Mouse (Mus musculus) fat pad, adult 2 months (tissue): ENCODE results near the gene Sem1.
A peak's percentile ranks its signal among the peaks of the same experiment; 100 is the strongest.
"Not testable (repeated sequence)": the region's sequence is repeated elsewhere in the genome, so short reads cannot be mapped to it uniquely, and the experiment has no call there.

Source experiments
- DNase-seq: peaks from one replicate; pipeline ENCODE4 v3.0.0-alpha.2; 2011; ENCODE audit warnings: low read depth, low spot score; ENCODE audit errors: extremely low read depth

The Sem1 gene

GRCm38 (mm10) chr6:6578304-6579149 is at the start of gene Sem1:
Sem1 (minus strand) TSS chr6:6578663.
- peak; percentile 46 for DNase-seq

- DNase-seq = no peak
These were observed 44.6 kb upstream of the Sem1 start for GRCm38 (mm10) chr6:6622846-6623749.

GRCm38 (mm10) chr6:6603561-6604544 is 25.4 kb upstream of the Sem1 start:
- DNase-seq = no peak

GRCm38 (mm10) chr6:6586313-6586712 is 7.8 kb upstream of the Sem1 start:
- DNase-seq = peak; percentile 46

- no peak for DNase-seq
These were observed 3.4 kb upstream of the Sem1 start for GRCm38 (mm10) chr6:6581849-6582248.

- DNase-seq = no peak
These were observed 650 bp downstream of the Sem1 start for GRCm38 (mm10) chr6:6577741-6578284.

GRCm38 (mm10) chr6:6577291-6577690 is 1.2 kb downstream of the Sem1 start:
- DNase-seq = no peak

- no peak for DNase-seq
These were observed 2.7 kb downstream of the Sem1 start for GRCm38 (mm10) chr6:6575796-6576195.

- no peak for DNase-seq
These were observed 10.0 kb downstream of the Sem1 start for GRCm38 (mm10) chr6:6568436-6568835.

- DNase-seq = no peak
These were observed 14.8 kb downstream of the Sem1 start for GRCm38 (mm10) chr6:6563691-6564090.

GRCm38 (mm10) chr6:6562716-6563115 is 15.7 kb downstream of the Sem1 start:
- DNase-seq = no peak

GRCm38 (mm10) chr6:6557647-6558046 is 20.8 kb downstream of the Sem1 start:
- DNase-seq = no peak

GRCm38 (mm10) chr6:6552006-6552405 is 26.5 kb downstream of the Sem1 start:
- DNase-seq = no peak

- no peak for DNase-seq
These were observed 30.5 kb downstream of the Sem1 start for GRCm38 (mm10) chr6:6547997-6548396.

GRCm38 (mm10) chr6:6544255-6544645 is 34.2 kb downstream of the Sem1 start:
- no peak for DNase-seq

- no peak for DNase-seq
These were observed 34.7 kb downstream of the Sem1 start for GRCm38 (mm10) chr6:6543606-6544254.

- DNase-seq = no peak
These were observed 36.3 kb downstream of the Sem1 start for GRCm38 (mm10) chr6:6542133-6542532.

GRCm38 (mm10) chr6:6536781-6537466 is 41.5 kb downstream of the Sem1 start:
- DNase-seq = no peak

GRCm38 (mm10) chr6:6536359-6536758 is 42.1 kb downstream of the Sem1 start:
- not testable (repeated sequence) for DNase-seq
